Mouse (Mus musculus): ENCODE results near the gene Majin.

DNA sequence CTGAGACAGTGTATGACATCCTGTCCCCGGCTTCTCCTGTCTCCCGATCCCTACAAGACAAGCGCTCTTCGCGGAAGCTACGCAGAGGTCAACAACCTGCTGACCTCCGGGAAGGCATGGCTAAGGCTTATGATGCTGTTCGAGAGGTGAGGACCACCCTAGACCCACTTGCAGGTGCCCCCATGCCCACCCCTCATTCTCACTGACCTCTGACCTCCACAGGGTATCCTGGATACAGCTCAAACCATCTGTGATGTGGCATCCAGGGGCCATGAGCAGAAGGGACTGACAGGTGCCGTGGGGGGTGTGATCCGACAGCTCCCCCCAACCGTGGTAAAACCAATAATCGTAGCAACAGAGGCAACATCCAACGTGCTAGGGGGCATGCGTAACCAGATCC lies 77.2 kb downstream of the Majin start:
- no peak for TF ChIP-seq GATA1 (IDR thresholded peaks at IDR 0.05; ENCODE audit: borderline replicate concordance, low read length)
- TF ChIP-seq FLI1 (IDR thresholded peaks at IDR 0.05; ENCODE audit: low read length) = no peak

Data from megakaryocyte, embryonic 14.5 days (primary cell).